Mouse (Mus musculus) brain, embryonic 14.5 days (tissue): ENCODE results near the gene Susd6.

ENCODE experiments used
- CTCF ChIP-seq: fragments of 200-500 bp; IDR thresholded peaks from 2 replicates; pipeline ENCODE4 v1.5.1; 2012; ENCODE audit warnings: inconsistent platforms, mild to moderate bottlenecking, moderate library complexity, borderline replicate concordance; ENCODE audit not compliant: insufficient read depth, insufficient read length; ENCODE audit errors: extremely low read depth
- POLR2A ChIP-seq: fragments of 200-500 bp; IDR thresholded peaks from 2 replicates; pipeline ENCODE4 v1.6.1; 2012; ENCODE audit warnings: mild to moderate bottlenecking, inconsistent platforms, borderline replicate concordance; ENCODE audit not compliant: poor library complexity, insufficient read depth, insufficient read length, severe bottlenecking; ENCODE audit errors: extremely low read depth

DNA sequence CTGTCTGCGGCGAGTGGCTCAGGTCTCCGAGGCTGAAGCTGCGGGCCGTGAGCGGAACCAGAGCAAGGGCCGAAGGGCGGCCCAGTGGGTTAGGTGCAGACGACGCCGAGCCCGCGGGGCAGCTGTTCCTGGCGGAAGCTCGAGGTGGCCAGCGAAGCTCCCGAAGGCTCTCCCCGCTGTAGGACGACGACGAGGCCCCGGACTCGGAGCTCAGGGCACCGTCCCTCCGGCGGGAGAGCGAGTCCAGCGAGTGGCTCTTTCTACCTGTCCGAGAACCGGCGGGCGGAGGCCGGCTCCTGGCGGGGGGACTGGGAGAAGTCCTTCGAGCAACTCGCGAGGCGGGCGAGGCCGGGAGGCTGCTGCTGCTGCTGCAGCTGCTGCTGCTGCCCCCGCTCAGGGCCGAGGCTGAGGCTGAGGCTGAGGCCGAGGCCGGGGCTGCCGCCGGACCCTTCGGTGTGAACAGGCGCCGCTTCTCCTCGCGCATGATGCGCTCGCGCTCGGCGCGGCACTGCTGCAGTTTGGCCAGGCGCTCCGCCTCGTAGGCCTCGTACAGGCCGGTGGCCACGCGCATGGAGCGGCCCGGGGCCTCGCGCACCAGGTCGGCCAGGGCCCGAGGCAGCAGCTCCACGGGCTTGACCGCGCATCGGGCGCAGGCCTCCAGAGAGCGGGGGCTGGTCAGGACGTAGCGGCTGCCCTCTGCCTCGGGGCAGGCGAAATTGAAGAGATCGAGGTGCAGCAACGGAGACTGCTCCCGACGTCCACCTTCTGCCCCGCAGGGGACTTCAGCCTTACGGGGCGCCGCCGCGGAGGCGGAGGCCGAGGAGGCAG, 31.5 kb upstream of the Susd6 start:
- TF ChIP-seq CTCF (no peak), POLR2A (no peak)
